Mouse (Mus musculus) embryonic fibroblast, embryonic 13.5 days (primary cell): ENCODE data around the gene Dpp6.

Experiments
- CTCF ChIP-seq: IDR thresholded peaks from 2 replicates; pipeline ENCODE4 v1.5.1; 2011; ENCODE audit warnings: mild to moderate bottlenecking, control low read depth, low read length, moderate library complexity, borderline replicate concordance; ENCODE audit not compliant: insufficient read depth
- POLR2A ChIP-seq: IDR thresholded peaks from 2 replicates; pipeline ENCODE4 v1.6.1; 2011; ENCODE audit warnings: low read depth, mild to moderate bottlenecking, control low read depth, low read length, moderate library complexity

- TF ChIP-seq CTCF (no peak), POLR2A (no peak)
Measured at GRCm38 (mm10) chr5:27261746-27262727, 445.0 kb downstream of the Dpp6 start.
